9 mouse cellular contexts compared by ENCODE assay signal in genomic region chr15:3957982-3958381, GRCm38 (mm10). TPM values are rescaled to one million over a fixed set of nuclear protein-coding genes. Genes with fewer than 3 reads are reported as not detected.
DNase-seq lines count a peak whose midpoint lies in the region; ATAC-seq lines count a peak whose summit lies in the region.
"Had no signal": no experiment of that assay in that cellular context is flagged by ENCODE, and none has a peak within 500 bp of the region (broad histone marks: within the 10 kb centered on the region; RNA-seq: fewer than 3 reads in every experiment).

No protein-coding gene starts in this region.

- H3K9ac ChIP-seq in hindbrain, embryonic 14.5 days = no peak overlapping the region
- no peak overlapping the region for H3K9ac ChIP-seq in hindbrain, embryonic 12.5 days
- H3K9ac ChIP-seq in embryonic facial prominence, embryonic 14.5 days (ENCODE audit: low read depth, low read length) = 0 out of 2 replicates have a peak overlapping the region, but pooled peaks have one; percentile 8
- H3K9ac ChIP-seq: embryonic facial prominence, embryonic 15.5 days had no signal

- H3K4me3 ChIP-seq in hindbrain, embryonic 14.5 days (replicated peaks; ENCODE audit: low read length) = no peak overlapping the region
- no peak overlapping the region for H3K4me3 ChIP-seq in hindbrain, embryonic 12.5 days
- H3K4me3 ChIP-seq in embryonic facial prominence, embryonic 14.5 days (ENCODE audit: low read depth, low read length) = no peak overlapping the region
- H3K4me3 ChIP-seq: embryonic facial prominence, embryonic 15.5 days had no signal

- H3K27ac ChIP-seq in hindbrain, embryonic 14.5 days = no peak overlapping the region
- no peak overlapping the region for H3K27ac ChIP-seq in hindbrain, embryonic 12.5 days
- no peak overlapping the region for H3K27ac ChIP-seq in embryonic facial prominence, embryonic 14.5 days (replicated peaks; ENCODE audit: low read depth, low read length)
- H3K27ac ChIP-seq: embryonic facial prominence, embryonic 15.5 days had no signal

- H3K9me3 ChIP-seq in hindbrain, embryonic 14.5 days (ENCODE audit: control insufficient read depth, low read length) = 0 out of 2 replicates have a peak, but pooled peaks cover 4% of the 10 kb centered on the region
- H3K9me3 ChIP-seq in hindbrain, embryonic 12.5 days (replicated peaks) = no peaks in the 10 kb centered on the region
- H3K9me3 ChIP-seq in embryonic facial prominence, embryonic 14.5 days (ENCODE audit: control insufficient read depth, low read length) = no peaks in the 10 kb centered on the region
- H3K9me3 ChIP-seq: embryonic facial prominence, embryonic 15.5 days had no signal

- no peaks in the 10 kb centered on the region for H3K36me3 ChIP-seq in hindbrain, embryonic 14.5 days (replicated peaks; ENCODE audit: control insufficient read depth, insufficient read depth)
- no peaks in the 10 kb centered on the region for H3K36me3 ChIP-seq in hindbrain, embryonic 12.5 days
- H3K36me3 ChIP-seq in embryonic facial prominence, embryonic 14.5 days (ENCODE audit: control insufficient read depth, insufficient read depth, low read length) = no peaks in the 10 kb centered on the region
- H3K36me3 ChIP-seq: embryonic facial prominence, embryonic 15.5 days had no signal

- WGBS in hindbrain, embryonic 14.5 days = 29% methylated on average over 4 of the region's 4 CpGs
- WGBS in hindbrain, embryonic 12.5 days = 27% methylated on average over 4 of the region's 4 CpGs
- 37% methylated on average over 4 of the region's 4 CpGs for WGBS in embryonic facial prominence, embryonic 14.5 days

- no peaks in the 10 kb centered on the region for H3K4me1 ChIP-seq in hindbrain, embryonic 14.5 days (replicated peaks; ENCODE audit: control insufficient read depth, insufficient read depth, low read length)
- no peaks in the 10 kb centered on the region for H3K4me1 ChIP-seq in hindbrain, embryonic 12.5 days
- H3K4me1 ChIP-seq in embryonic facial prominence, embryonic 14.5 days (ENCODE audit: control insufficient read depth, insufficient read depth, low read length) = no peaks in the 10 kb centered on the region
- H3K4me1 ChIP-seq: embryonic facial prominence, embryonic 15.5 days had no signal

- no peak for ATAC-seq in hindbrain, embryonic 14.5 days (ENCODE audit: low FRiP score)
- ATAC-seq in hindbrain, embryonic 12.5 days (ENCODE audit: low FRiP score) = no peak
- ATAC-seq in embryonic facial prominence, embryonic 14.5 days (ENCODE audit: low read depth) = no peak
- ATAC-seq in megakaryocyte progenitor cell, adult 5-6 weeks (replicated peaks; ENCODE audit: poor library complexity) = peak; percentile 96

- DNase-seq in hindbrain, embryonic 14.5 days (ENCODE audit: low spot score) = peak; percentile 68
- DNase-seq in CD8-positive naive resting alpha-beta T cell, adult 2 months (ENCODE audit: low read depth in 2 of 2, low spot score in 2 of 2) = peak; percentile 25 to 38
- peak; percentile 30 for DNase-seq in adrenal gland, adult 8-10 months
- DNase-seq in embryonic facial prominence, embryonic 14.5 days (ENCODE audit: low spot score) = peak; percentile 71
- DNase-seq in layer of hippocampus, adult 11-12 months (ENCODE audit: low spot score) = peak; percentile 66
- peak; percentile 57 for DNase-seq in thymus, postnatal 14 days

- H3K27me3 ChIP-seq in hindbrain, embryonic 14.5 days (ENCODE audit: control insufficient read depth, insufficient read depth, low read length) = no peaks in the 10 kb centered on the region
- H3K27me3 ChIP-seq in hindbrain, embryonic 12.5 days = no peaks in the 10 kb centered on the region
- H3K27me3 ChIP-seq in embryonic facial prominence, embryonic 14.5 days (replicated peaks; ENCODE audit: control insufficient read depth, insufficient read depth, low read length) = no peaks in the 10 kb centered on the region
- H3K27me3 ChIP-seq: embryonic facial prominence, embryonic 15.5 days had no signal

- H3K4me2 ChIP-seq in hindbrain, embryonic 14.5 days (replicated peaks) = no peak overlapping the region
- H3K4me2 ChIP-seq in hindbrain, embryonic 12.5 days (replicated peaks) = no peak overlapping the region
- no peak overlapping the region for H3K4me2 ChIP-seq in embryonic facial prominence, embryonic 14.5 days (ENCODE audit: low read depth, low read length)
- H3K4me2 ChIP-seq: embryonic facial prominence, embryonic 15.5 days had no signal

RNA-seq across cellular contexts. Expression of gene Fbxo4, which starts 21.4 kb away (rescaled TPM):
- 10.2 and 10.9 TPM in 2 replicates for polyA plus RNA-seq in hindbrain, embryonic 14.5 days (2014; fragmentation: Nextera tagmentation; extraction: Ambion mirVana)
- 9.0 and 9.8 TPM in 2 replicates for polyA plus RNA-seq in hindbrain, embryonic 12.5 days (2016; fragmentation: Nextera tagmentation; extraction: Ambion mirVana)
- total RNA-seq in adrenal gland, adult 8-10 months (2022) = 10 to 100 TPM; 21.0 to 24.8 (median 23.3) TPM
- polyA plus RNA-seq in embryonic facial prominence, embryonic 14.5 days (2014; fragmentation: Nextera tagmentation; extraction: Ambion mirVana) = 12.0 and 12.7 TPM in 2 replicates
- total RNA-seq in megakaryocyte progenitor cell, adult 5-6 weeks (2015) = 8.8 and 10.7 TPM in 2 replicates
- total RNA-seq in megakaryocyte progenitor cell, adult 5-6 weeks (2017) = 7.8 and 9.2 TPM in 2 replicates

RNA-seq across cellular contexts. Expression of gene AW549877, which starts 37.6 kb away (rescaled TPM):
- polyA plus RNA-seq in hindbrain, embryonic 14.5 days (2014; fragmentation: Nextera tagmentation; extraction: Ambion mirVana) = 56.5 and 62.9 TPM in 2 replicates
- polyA plus RNA-seq in hindbrain, embryonic 12.5 days (2016; fragmentation: Nextera tagmentation; extraction: Ambion mirVana) = 57.2 and 61.6 TPM in 2 replicates
- total RNA-seq in adrenal gland, adult 8-10 months (2022) = 10 to 100 TPM; 53.7 to 68.1 (median 56.5) TPM
- 41.8 and 44.5 TPM in 2 replicates for polyA plus RNA-seq in embryonic facial prominence, embryonic 14.5 days (2014; fragmentation: Nextera tagmentation; extraction: Ambion mirVana)
- total RNA-seq in megakaryocyte progenitor cell, adult 5-6 weeks (2015) = 32.1 and 35.4 TPM in 2 replicates
- total RNA-seq in megakaryocyte progenitor cell, adult 5-6 weeks (2017) = 6.7 and 9.9 TPM in 2 replicates
